Mouse (Mus musculus): ENCODE data around the gene Scn2b.

DNA sequence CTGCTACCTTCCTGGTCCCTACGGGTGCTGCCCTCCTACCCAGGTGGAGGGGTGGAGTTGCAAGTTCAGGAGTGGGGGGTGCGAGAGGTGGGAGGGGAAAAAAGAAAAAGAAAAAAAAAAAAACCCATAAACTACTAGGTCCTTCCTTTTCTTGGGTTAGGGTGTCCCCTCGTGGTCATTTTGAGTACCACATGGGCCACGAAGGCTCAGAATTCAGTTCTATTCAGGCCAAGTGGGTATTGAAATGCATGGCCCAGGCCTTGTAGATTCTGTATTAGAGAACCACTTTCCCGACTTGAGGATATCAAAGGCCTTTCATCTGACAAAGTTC is 28.6 kb downstream of the Scn2b start:
- peak; percentile 90 for TF ChIP-seq CTCF (conservative IDR thresholded peaks at IDR 0.05; ENCODE audit: low read length)
- no peak for TF ChIP-seq POU5F1 (IDR thresholded peaks at IDR 0.05; ENCODE audit: borderline replicate concordance, low read length)

All from E14TG2a.4 (cell line).